Mouse (Mus musculus) hindbrain, embryonic 11.5 days (tissue): Measurements from ENCODE around the gene Pbld2. TPM values are rescaled to one million over a fixed set of nuclear protein-coding genes. Genes with fewer than 3 reads are reported as not detected.

Source experiments
- ATAC-seq: fragments of 200-750 bp; cut with Nextera tagmentation; 2 replicates; pipeline ENCODE4 v1.8.0; 2017; ENCODE audit warnings: mild to moderate bottlenecking, moderate TSS enrichment, moderate library complexity; ENCODE audit not compliant: low FRiP score
- DNase-seq: peaks from one replicate; pipeline ENCODE4 v3.0.0-alpha.2; 2015; ENCODE audit warnings: low spot score
- H3K27ac ChIP-seq: fragments of 300-500 bp; sonication (generic); 2 replicates; pipeline ENCODE4 v1.5.1; 2014; ENCODE audit warnings: mild to moderate bottlenecking, low read depth, low read length
- H3K27me3 ChIP-seq: fragments of 300-500 bp; sonication (generic); 2 replicates; pipeline ENCODE4 v1.6.1; 2014; ENCODE audit warnings: mild to moderate bottlenecking, low read length, moderate library complexity, mixed read lengths; ENCODE audit not compliant: control insufficient read depth, insufficient read depth
- H3K36me3 ChIP-seq: fragments of 300-500 bp; sonication (generic); 2 replicates; pipeline ENCODE4 v1.6.1; 2014; ENCODE audit warnings: mild to moderate bottlenecking, low read length, moderate library complexity, mixed read lengths; ENCODE audit not compliant: control insufficient read depth, insufficient read depth
- H3K4me1 ChIP-seq: fragments of 300-500 bp; sonication (generic); replicated peaks from 2 replicates; pipeline ENCODE4 v1.6.1; 2014; ENCODE audit warnings: low read length, mixed read lengths; ENCODE audit not compliant: control insufficient read depth, insufficient read depth
- H3K4me2 ChIP-seq: fragments of 300-500 bp; sonication (generic); replicated peaks from 2 replicates; pipeline ENCODE4 v1.6.1; 2014; ENCODE audit warnings: mild to moderate bottlenecking, low read depth, low read length
- H3K4me3 ChIP-seq: fragments of 300-500 bp; sonication (generic); 2 replicates; pipeline ENCODE4 v1.5.1; 2014; ENCODE audit warnings: low read depth, low read length
- H3K9ac ChIP-seq: fragments of 300-500 bp; sonication (generic); 2 replicates; pipeline ENCODE4 v1.6.1; 2014; ENCODE audit warnings: low read depth, low read length
- H3K9me3 ChIP-seq: fragments of 300-500 bp; sonication (generic); 2 replicates; pipeline ENCODE4 v1.6.1; 2016; ENCODE audit warnings: low read length; ENCODE audit not compliant: control insufficient read depth
- WGBS: fragments of 180-500 bp; shearing (Covaris S2); extraction: QIAGEN DNeasy Blood & Tissue Kit; methylation state at CpG from one replicate; pipeline ENCODE4 v1.1.7; 2014; 5-methylcytosine and 5-hydroxymethylcytosine counted together
- polyA plus RNA-seq: library from polyadenylated mRNA; unstranded; fragments of >200 nt; fragmentation: Nextera tagmentation; extraction: Ambion mirVana; gene quantifications from 2 replicates; pipeline ENCODE4 v1.2.1, GENCODE M21; 2014

Pbld2 gene
- polyA plus RNA-seq, 1 experiment from 2014 or later: 1.3 TPM

GRCm38 (mm10) chr10:63000584-63000983 lies 23.5 kb upstream of the Pbld2 start:
- Histone ChIP-seq H3K4me2 (no peak overlapping the region), H3K4me1 (no peaks in the 10 kb centered on the region), H3K27me3 (no peaks in the 10 kb centered on the region), H3K27ac (no peak overlapping the region), H3K9me3 (no peaks in the 10 kb centered on the region), H3K9ac (no peak overlapping the region), H3K4me3 (no peak overlapping the region), H3K36me3 (peaks cover 24% of the 10 kb centered on the region)
- WGBS: 77% methylated on average over 9 of the region's 9 CpGs
- ATAC-seq: no peak
- no peak for DNase-seq

- no peak overlapping the region for H3K27ac ChIP-seq
- no peak overlapping the region for H3K9ac ChIP-seq
- H3K36me3 ChIP-seq: peaks cover 13% of the 10 kb centered on the region
- H3K27me3 ChIP-seq: no peaks in the 10 kb centered on the region
- H3K4me1 ChIP-seq: no peaks in the 10 kb centered on the region
- WGBS: 82% methylated on average over 9 of the region's 9 CpGs
- H3K4me3 ChIP-seq: no peak overlapping the region
- no peaks in the 10 kb centered on the region for H3K9me3 ChIP-seq
- DNase-seq (no peak), ATAC-seq (no peak)
- H3K4me2 ChIP-seq: no peak overlapping the region
Measured at GRCm38 (mm10) chr10:63003252-63003651, 20.9 kb upstream of the Pbld2 start.

DNA sequence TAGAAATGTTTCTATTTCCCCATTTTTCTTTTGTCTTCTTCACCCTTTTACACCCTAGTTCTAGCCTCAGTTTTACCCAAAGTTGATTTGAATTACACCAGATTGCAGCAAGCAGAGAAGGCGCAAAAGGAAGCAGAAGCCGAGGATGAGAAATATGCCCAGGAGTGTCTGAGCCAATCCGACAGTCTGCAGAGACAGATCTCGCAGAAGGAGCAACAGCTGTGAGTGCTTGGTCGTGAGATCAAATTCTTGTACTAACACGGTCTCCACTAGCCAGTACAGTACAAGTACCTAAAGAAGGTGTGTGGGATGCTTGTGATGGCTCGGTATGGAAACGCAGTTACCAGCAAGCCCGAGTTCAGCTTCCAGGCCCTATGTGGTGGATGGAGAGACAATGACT lies 19.6 kb upstream of the Pbld2 start:
- Histone ChIP-seq H3K4me3 (no peak overlapping the region), H3K4me1 (no peaks in the 10 kb centered on the region), H3K4me2 (no peak overlapping the region), H3K9me3 (no peaks in the 10 kb centered on the region), H3K27me3 (no peaks in the 10 kb centered on the region), H3K27ac (no peak overlapping the region), H3K9ac (no peak overlapping the region), H3K36me3 (peaks cover 12% of the 10 kb centered on the region)
- ATAC-seq (no peak), DNase-seq (no peak)
- WGBS: 94% methylated on average over 9 of the region's 9 CpGs

DNA sequence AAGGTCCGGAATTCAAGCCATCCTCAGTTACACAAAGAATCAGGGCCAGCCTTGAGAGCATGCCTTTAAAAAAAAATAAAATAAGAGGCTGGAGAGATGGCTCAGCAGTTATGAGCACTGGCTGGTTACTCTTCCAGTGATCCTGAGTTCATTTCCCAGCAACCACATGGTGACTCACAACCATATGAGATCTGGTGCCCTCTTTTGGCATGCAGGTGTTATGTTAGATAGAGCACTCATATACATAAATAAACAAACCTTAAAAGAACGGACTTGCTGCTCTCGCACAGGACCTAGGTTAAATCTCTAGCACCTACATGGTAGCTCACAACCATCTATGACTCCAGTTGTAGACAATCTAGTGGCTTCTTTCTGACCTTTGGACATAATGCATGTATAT lies 15.9 kb upstream of the Pbld2 start:
- Histone ChIP-seq H3K27ac (no peak overlapping the region), H3K4me2 (no peak overlapping the region), H3K9ac (no peak overlapping the region), H3K27me3 (no peaks in the 10 kb centered on the region), H3K4me3 (no peak overlapping the region), H3K36me3 (peaks cover 14% of the 10 kb centered on the region; the same call in 1 of the 2 replicates), H3K9me3 (no peaks in the 10 kb centered on the region), H3K4me1 (no peaks in the 10 kb centered on the region)
- ATAC-seq (no peak), DNase-seq (no peak)
- 76% methylated on average over 3 of the region's 3 CpGs for WGBS

GRCm38 (mm10) chr10:63010268-63010667 lies 13.8 kb upstream of the Pbld2 start:
- ATAC-seq (no peak), DNase-seq (no peak)
- Histone ChIP-seq H3K27me3 (no peaks in the 10 kb centered on the region), H3K27ac (no peak overlapping the region), H3K36me3 (peaks cover 8% of the 10 kb centered on the region; the same call in 1 of the 2 replicates), H3K9me3 (no peaks in the 10 kb centered on the region), H3K4me1 (no peaks in the 10 kb centered on the region), H3K9ac (no peak overlapping the region), H3K4me2 (no peak overlapping the region), H3K4me3 (no peak overlapping the region)
- 91% methylated on average over 4 of the region's 4 CpGs for WGBS

DNA sequence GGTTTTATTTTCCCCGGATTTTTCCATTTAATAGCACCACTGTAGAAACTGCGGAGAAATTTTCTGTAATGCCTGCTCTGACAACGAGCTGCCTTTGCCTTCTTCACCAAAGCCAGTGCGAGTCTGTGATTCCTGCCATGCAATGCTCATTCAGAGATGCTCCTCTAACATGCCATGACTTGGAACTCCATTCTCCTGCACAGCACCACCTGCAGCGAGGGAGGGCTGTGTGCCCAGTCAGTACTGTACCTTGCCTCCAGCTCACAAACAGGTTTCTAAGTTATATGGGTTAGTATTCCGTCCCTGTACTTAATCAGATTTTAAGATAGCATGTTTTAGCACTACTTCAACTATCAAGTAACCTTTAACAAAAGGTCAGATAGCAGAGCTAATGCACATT lies 12.6 kb upstream of the Pbld2 start:
- no peak overlapping the region for H3K9ac ChIP-seq
- no peaks in the 10 kb centered on the region for H3K27me3 ChIP-seq
- H3K9me3 ChIP-seq: no peaks in the 10 kb centered on the region
- H3K4me3 ChIP-seq: no peak overlapping the region
- ATAC-seq: no peak
- no peak overlapping the region for H3K27ac ChIP-seq
- WGBS: 92% methylated on average over 6 of the region's 6 CpGs
- no peak overlapping the region for H3K4me2 ChIP-seq
- H3K4me1 ChIP-seq: no peaks in the 10 kb centered on the region
- peaks cover 13% of the 10 kb centered on the region for H3K36me3 ChIP-seq
- no peak for DNase-seq

DNA sequence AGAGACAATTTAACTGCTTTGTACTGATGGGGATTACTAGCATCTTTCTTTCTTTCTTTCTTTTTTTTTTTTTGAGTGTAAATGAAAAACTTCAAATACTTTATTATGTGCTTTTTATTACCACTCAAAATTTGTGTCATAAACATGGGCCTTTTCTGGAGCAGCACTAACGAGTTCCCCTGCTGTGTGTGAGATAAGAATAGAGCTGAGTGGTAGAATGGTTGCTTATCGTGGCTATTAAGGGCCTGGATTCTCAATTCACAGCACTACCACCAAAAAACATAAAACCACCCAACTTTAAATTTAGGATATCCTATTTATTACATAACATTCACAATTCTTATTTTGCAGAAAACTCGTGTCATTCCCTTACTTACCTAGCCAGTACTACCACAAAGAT lies 10.6 kb upstream of the Pbld2 start:
- H3K4me1 ChIP-seq: no peaks in the 10 kb centered on the region
- ATAC-seq (no peak), DNase-seq (no peak)
- no peak overlapping the region for H3K4me3 ChIP-seq
- peaks cover 13% of the 10 kb centered on the region for H3K36me3 ChIP-seq
- H3K4me2 ChIP-seq: no peak overlapping the region
- H3K27me3 ChIP-seq: no peaks in the 10 kb centered on the region
- H3K27ac ChIP-seq: no peak overlapping the region
- H3K9me3 ChIP-seq: no peaks in the 10 kb centered on the region
- 79% methylated on average over 3 of the region's 3 CpGs for WGBS
- H3K9ac ChIP-seq: no peak overlapping the region

DNA sequence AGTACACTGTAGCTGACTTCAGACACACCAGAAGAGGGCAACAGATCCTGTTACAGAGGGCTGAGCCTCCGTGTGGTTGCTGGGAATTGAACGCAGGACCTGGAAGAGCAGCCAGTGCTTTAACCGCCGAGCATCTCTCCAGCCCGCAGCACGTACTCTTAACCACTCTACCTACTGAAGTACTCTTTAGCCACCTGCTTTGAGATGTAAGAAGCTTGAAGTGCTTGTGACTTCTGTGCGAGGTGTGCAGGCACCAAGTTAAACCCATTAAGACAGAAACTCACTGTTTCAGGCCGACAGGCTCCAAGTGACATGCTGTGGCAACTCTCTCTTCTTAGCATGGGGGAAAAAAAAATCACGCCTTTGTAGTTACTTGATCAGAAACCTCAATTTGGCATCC lies 9.9 kb upstream of the Pbld2 start:
- Histone ChIP-seq H3K9ac (no peak overlapping the region), H3K4me1 (no peaks in the 10 kb centered on the region), H3K27ac (no peak overlapping the region), H3K9me3 (no peaks in the 10 kb centered on the region), H3K27me3 (no peaks in the 10 kb centered on the region), H3K36me3 (peaks cover 16% of the 10 kb centered on the region), H3K4me3 (no peak overlapping the region), H3K4me2 (no peak overlapping the region)
- ATAC-seq (no peak), DNase-seq (no peak)
- WGBS: 90% methylated on average over 9 of the region's 9 CpGs

DNA sequence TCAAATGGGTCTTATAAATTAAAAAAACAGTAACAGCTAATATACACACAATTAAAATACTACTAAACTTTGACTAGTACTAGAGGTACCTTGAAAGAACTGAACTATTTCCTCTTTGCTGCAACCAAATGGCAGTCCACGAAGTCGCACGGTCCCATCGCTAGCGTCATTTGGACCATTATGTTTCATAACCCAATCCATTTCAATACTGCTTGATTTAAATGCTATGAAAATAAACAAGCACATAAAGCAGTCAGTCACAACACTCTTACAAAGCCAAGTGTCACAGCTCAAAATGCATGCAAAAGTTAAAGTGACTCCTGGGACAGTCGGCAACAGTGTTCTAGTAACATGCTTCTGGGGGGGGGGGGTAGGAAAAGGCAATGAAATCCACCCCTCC lies 4.8 kb upstream of the Pbld2 start:
- no peaks in the 10 kb centered on the region for H3K9me3 ChIP-seq
- H3K27me3 ChIP-seq: no peaks in the 10 kb centered on the region
- no peak overlapping the region for H3K4me2 ChIP-seq
- H3K27ac ChIP-seq: no peak overlapping the region
- no peak for DNase-seq
- no peak for ATAC-seq
- WGBS: 92% methylated on average over 6 of the region's 6 CpGs
- H3K4me1 ChIP-seq: 0 out of 2 replicates have a peak, but pooled peaks cover 2% of the 10 kb centered on the region
- no peak overlapping the region for H3K4me3 ChIP-seq
- H3K36me3 ChIP-seq: peaks cover 8% of the 10 kb centered on the region
- H3K9ac ChIP-seq: no peak overlapping the region
